Mouse (Mus musculus): Measurements from ENCODE around the gene Pgam2. TPM values are rescaled to one million over a fixed set of nuclear protein-coding genes. Genes with fewer than 3 reads are reported as not detected.

The Pgam2 gene
- polyA plus RNA-seq, 1 experiment from 2014 or later: 3.9 TPM

DNA sequence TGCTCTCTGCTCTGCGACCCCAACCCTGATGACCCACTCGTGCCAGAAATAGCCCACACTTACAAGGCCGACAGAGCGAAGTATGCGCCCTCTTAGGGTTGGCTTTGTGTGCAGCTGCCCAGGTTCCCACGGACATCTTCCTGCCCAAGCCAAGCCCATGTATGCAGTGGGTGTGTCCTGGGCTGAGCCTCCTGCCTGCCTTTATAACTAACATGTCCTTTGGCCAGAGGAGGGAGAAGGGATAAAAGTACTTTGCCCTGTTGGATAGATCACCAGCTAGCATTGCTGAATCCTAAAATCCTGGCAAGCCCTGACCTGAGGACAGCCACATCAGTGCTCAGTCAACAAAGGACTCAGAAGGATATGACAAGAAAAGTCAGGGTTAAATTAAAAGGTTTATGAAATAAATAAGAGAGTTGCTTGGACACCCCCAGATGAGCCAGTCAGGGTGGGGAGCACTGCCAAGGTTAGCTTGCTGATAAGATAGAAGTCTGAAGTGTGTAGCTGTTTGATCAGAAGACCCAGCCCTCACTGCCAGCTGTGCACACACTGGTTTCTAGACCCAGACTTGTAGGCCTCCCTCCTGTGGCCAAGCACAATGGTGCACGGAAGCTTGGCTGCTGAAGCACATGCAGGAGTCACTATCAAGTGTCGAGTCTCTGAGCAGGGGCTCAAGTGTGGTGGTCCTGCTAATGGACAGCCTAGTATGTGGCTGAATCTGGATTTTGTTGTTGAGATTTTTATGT is 21.2 kb downstream of the Pgam2 start:
- WGBS: 55% methylated on average over 8 of the region's 8 CpGs
- no peaks in the 10 kb centered on the region for H3K27me3 ChIP-seq (ENCODE audit: control insufficient read depth, insufficient read depth, low read length)
- TF ChIP-seq EP300 (optimal IDR thresholded peaks at IDR 0.05) (no peak), CTCF (IDR thresholded peaks at IDR 0.05; ENCODE audit: low read depth) (peak; percentile 65)
- no peaks in the 10 kb centered on the region for H3K4me1 ChIP-seq (replicated peaks; ENCODE audit: control insufficient read depth, insufficient read depth)
- H3K4me2 ChIP-seq (replicated peaks; ENCODE audit: low read depth): no peak overlapping the region
- H3K9ac ChIP-seq (ENCODE audit: low read length): no peak overlapping the region
- H3K36me3 ChIP-seq (ENCODE audit: control insufficient read depth, insufficient read depth, low read length): no peaks in the 10 kb centered on the region; the same call in 1 of the 2 replicates
- DNase-seq (ENCODE audit: low spot score): peak; percentile 68
- ATAC-seq (ENCODE audit: low FRiP score, low TSS enrichment): peak; percentile 81
- no peak overlapping the region for H3K4me3 ChIP-seq (ENCODE audit: low read depth, low read length)
- no peaks in the 10 kb centered on the region for H3K9me3 ChIP-seq (ENCODE audit: control insufficient read depth, low read length)
- H3K27ac ChIP-seq (replicated peaks): no peak overlapping the region

- Histone ChIP-seq H3K9ac (ENCODE audit: low read length) (no peak overlapping the region), H3K4me3 (ENCODE audit: low read depth, low read length) (no peak overlapping the region), H3K4me2 (replicated peaks; ENCODE audit: low read depth) (no peak overlapping the region), H3K4me1 (replicated peaks; ENCODE audit: control insufficient read depth, insufficient read depth) (no peaks in the 10 kb centered on the region), H3K27me3 (ENCODE audit: control insufficient read depth, insufficient read depth, low read length) (no peaks in the 10 kb centered on the region), H3K36me3 (ENCODE audit: control insufficient read depth, insufficient read depth, low read length) (no peaks in the 10 kb centered on the region; the same call in 1 of the 2 replicates), H3K27ac (replicated peaks) (no peak overlapping the region), H3K9me3 (ENCODE audit: control insufficient read depth, low read length) (no peaks in the 10 kb centered on the region)
- DNase-seq (ENCODE audit: low spot score) (no peak), ATAC-seq (ENCODE audit: low FRiP score, low TSS enrichment) (no peak)
- WGBS: 94% methylated on average over 6 of the region's 6 CpGs
- TF ChIP-seq CTCF (IDR thresholded peaks at IDR 0.05; ENCODE audit: low read depth) (no peak), EP300 (optimal IDR thresholded peaks at IDR 0.05) (no peak)
These were observed 23.5 kb downstream of the Pgam2 start for GRCm38 (mm10) chr11:5780035-5780499.

DNA sequence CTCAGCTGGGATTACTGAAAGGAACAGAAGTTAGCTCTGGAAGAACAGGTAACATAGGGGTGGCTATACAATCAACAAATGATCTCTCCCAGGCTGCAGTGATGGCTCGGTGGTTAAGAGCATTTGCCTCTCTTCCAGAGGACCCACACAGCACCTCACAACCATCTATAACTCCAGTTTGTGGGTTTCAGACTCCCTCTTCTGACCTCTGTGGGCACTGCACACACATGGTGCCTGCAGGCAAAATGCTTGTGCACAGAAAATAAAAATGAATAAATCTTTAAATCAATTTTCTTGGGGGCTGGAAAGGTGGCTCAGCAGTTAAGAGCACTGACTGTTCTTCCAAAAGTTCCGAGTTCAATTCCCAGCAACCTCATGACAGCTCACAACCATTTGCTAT is 25.1 kb downstream of the Pgam2 start:
- Histone ChIP-seq H3K4me1 (replicated peaks; ENCODE audit: control insufficient read depth, insufficient read depth) (no peaks in the 10 kb centered on the region), H3K27ac (replicated peaks) (no peak overlapping the region), H3K4me3 (ENCODE audit: low read depth, low read length) (no peak overlapping the region), H3K36me3 (ENCODE audit: control insufficient read depth, insufficient read depth, low read length) (no peaks in the 10 kb centered on the region; the same call in 1 of the 2 replicates), H3K27me3 (ENCODE audit: control insufficient read depth, insufficient read depth, low read length) (no peaks in the 10 kb centered on the region), H3K4me2 (replicated peaks; ENCODE audit: low read depth) (no peak overlapping the region), H3K9me3 (ENCODE audit: control insufficient read depth, low read length) (no peaks in the 10 kb centered on the region), H3K9ac (ENCODE audit: low read length) (no peak overlapping the region; the same call in 1 of the 2 replicates)
- WGBS: 77% methylated on average over 2 of the region's 2 CpGs
- DNase-seq (ENCODE audit: low spot score) (no peak), ATAC-seq (ENCODE audit: low FRiP score, low TSS enrichment) (no peak)
- no peak for TF ChIP-seq EP300 (optimal IDR thresholded peaks at IDR 0.05)
- TF ChIP-seq CTCF (IDR thresholded peaks at IDR 0.05; ENCODE audit: low read depth): peak; percentile 64

GRCm38 (mm10) chr11:5766019-5766418 is 37.5 kb downstream of the Pgam2 start:
- no peak for DNase-seq (ENCODE audit: low spot score)
- ATAC-seq (ENCODE audit: low FRiP score, low TSS enrichment): no peak
- Histone ChIP-seq H3K4me3 (ENCODE audit: low read depth, low read length) (no peak overlapping the region), H3K4me1 (replicated peaks; ENCODE audit: control insufficient read depth, insufficient read depth) (no peaks in the 10 kb centered on the region), H3K9ac (ENCODE audit: low read length) (no peak overlapping the region), H3K27ac (replicated peaks) (no peak overlapping the region), H3K36me3 (ENCODE audit: control insufficient read depth, insufficient read depth, low read length) (peaks cover 9% of the 10 kb centered on the region; the same call in 1 of the 2 replicates), H3K9me3 (ENCODE audit: control insufficient read depth, low read length) (no peaks in the 10 kb centered on the region), H3K27me3 (ENCODE audit: control insufficient read depth, insufficient read depth, low read length) (no peaks in the 10 kb centered on the region), H3K4me2 (replicated peaks; ENCODE audit: low read depth) (no peak overlapping the region)
- no peak for TF ChIP-seq CTCF (IDR thresholded peaks at IDR 0.05; ENCODE audit: low read depth)
- TF ChIP-seq EP300 (optimal IDR thresholded peaks at IDR 0.05): no peak
- whole genome bisulfite sequencing: 77% methylated on average over 6 of the region's 6 CpGs

- no peaks in the 10 kb centered on the region for H3K36me3 ChIP-seq (ENCODE audit: control insufficient read depth, insufficient read depth, low read length)
- H3K9me3 ChIP-seq (ENCODE audit: control insufficient read depth, low read length): no peaks in the 10 kb centered on the region
- ATAC-seq (ENCODE audit: low FRiP score, low TSS enrichment) (no peak), DNase-seq (ENCODE audit: low spot score) (no peak)
- H3K27ac ChIP-seq (replicated peaks): peak overlapping the region; percentile 98
- H3K27me3 ChIP-seq (ENCODE audit: control insufficient read depth, insufficient read depth, low read length): no peaks in the 10 kb centered on the region
- TF ChIP-seq EP300 (optimal IDR thresholded peaks at IDR 0.05) (no peak), CTCF (IDR thresholded peaks at IDR 0.05; ENCODE audit: low read depth) (no peak)
- peak overlapping the region; percentile 69 for H3K4me2 ChIP-seq (replicated peaks; ENCODE audit: low read depth)
- peak overlapping the region; percentile 70 for H3K4me3 ChIP-seq (ENCODE audit: low read depth, low read length)
- WGBS: 15% methylated on average over 6 of the region's 6 CpGs
- peak overlapping the region; percentile 86 for H3K9ac ChIP-seq (ENCODE audit: low read length)
- H3K4me1 ChIP-seq (replicated peaks; ENCODE audit: control insufficient read depth, insufficient read depth): no peaks in the 10 kb centered on the region
These were observed 40.9 kb downstream of the Pgam2 start for GRCm38 (mm10) chr11:5762633-5762982.
